Mouse (Mus musculus): ENCODE measurements around the gene Timm13. TPM values are rescaled to one million over a fixed set of nuclear protein-coding genes. Genes with fewer than 3 reads are reported as not detected.

Timm13 gene
- 206 and 221 TPM in 2 replicates for polyA plus RNA-seq (2012; rRNA removed)

GRCm38 (mm10) chr10:80900318-80901247, at the start of gene Timm13:
TSS of gene Timm13 (minus strand) at chr10:80900969.

GRCm38 (mm10) chr10:80929299-80930226, 28.8 kb upstream of the Timm13 start, which contains the start of gene Gadd45b:
TSS of gene Gadd45b (plus strand) at chr10:80930073.

GRCm38 (mm10) chr10:80917779-80918434, 17.1 kb upstream of the Timm13 start, which contains the start of gene Lmnb2:
TSS of gene Lmnb2 (minus strand) at chr10:80918245.

GRCm38 (mm10) chr10:80871581-80871980, 29.2 kb downstream of the Timm13 start, which contains the start of gene Tmprss9:
TSS of gene Tmprss9 (plus strand) at chr10:80871848.

GRCm38 (mm10) chr10:80854913-80855748, 45.6 kb downstream of the Timm13 start, which contains the start of the genes Lsm7 and Sppl2b:
TSS of gene Lsm7 (minus strand) at chr10:80855209.
TSS of gene Sppl2b (plus strand) at chr10:80855275.

Other genes starting within 250 kb of the Timm13 start
- 67.4 and 77.7 TPM in 2 replicates for gene Btbd2, start 243.9 kb downstream of the Timm13 start, polyA plus RNA-seq (2012; rRNA removed)
- 72.1 and 74.4 TPM in 2 replicates for gene Mknk2, start 222.9 kb downstream of the Timm13 start, polyA plus RNA-seq (2012; rRNA removed)
- gene Mob3a, start 199.0 kb downstream of the Timm13 start, polyA plus RNA-seq (2012; rRNA removed) = 33.3 and 34.2 TPM in 2 replicates
- gene Izumo4, start 198.8 kb downstream of the Timm13 start, polyA plus RNA-seq (2012; rRNA removed) = 82.4 and 83.5 TPM in 2 replicates
- gene Ap3d1, start 158.7 kb downstream of the Timm13 start, polyA plus RNA-seq (2012; rRNA removed) = 155 and 167 TPM in 2 replicates
- gene Dot1l, start 145.8 kb downstream of the Timm13 start, polyA plus RNA-seq (2012; rRNA removed) = 28.5 and 36.1 TPM in 2 replicates
- 60.0 and 71.0 TPM in 2 replicates for gene Sf3a2, start 102.8 kb downstream of the Timm13 start, polyA plus RNA-seq (2012; rRNA removed)
- gene Plekhj1, start 102.3 kb downstream of the Timm13 start, polyA plus RNA-seq (2012; rRNA removed) = 107 TPM in 2 replicates
- gene Amh, start 95.7 kb downstream of the Timm13 start, polyA plus RNA-seq (2012; rRNA removed) = 1.5 and 1.9 TPM in 2 replicates
- 0.63 and 2.8 TPM in 2 replicates for gene Jsrp1, start 87.5 kb downstream of the Timm13 start, polyA plus RNA-seq (2012; rRNA removed)
- 634 and 715 TPM in 2 replicates for gene Oaz1, start 74.3 kb downstream of the Timm13 start, polyA plus RNA-seq (2012; rRNA removed)
- 14.4 and 14.9 TPM in 2 replicates for gene Lingo3, start 56.9 kb downstream of the Timm13 start, polyA plus RNA-seq (2012; rRNA removed)
- 352 and 380 TPM in 2 replicates for gene Lsm7, start 45.8 kb downstream of the Timm13 start, polyA plus RNA-seq (2012; rRNA removed)
- gene Sppl2b, start 45.7 kb downstream of the Timm13 start, polyA plus RNA-seq (2012; rRNA removed) = 111 and 118 TPM in 2 replicates
- 0.26 and 0.32 TPM in 2 replicates for gene Tmprss9, start 29.1 kb downstream of the Timm13 start, polyA plus RNA-seq (2012; rRNA removed)
- 54.5 and 57.9 TPM in 2 replicates for gene Lmnb2, start 17.3 kb upstream of the Timm13 start, polyA plus RNA-seq (2012; rRNA removed)
- gene Gadd45b, start 29.1 kb upstream of the Timm13 start, polyA plus RNA-seq (2012; rRNA removed) = 8.2 and 10.9 TPM in 2 replicates
- 37.5 and 53.7 TPM in 2 replicates for gene Gng7, start 114.0 kb upstream of the Timm13 start, polyA plus RNA-seq (2012; rRNA removed)
- gene Diras1, start 124.7 kb upstream of the Timm13 start, polyA plus RNA-seq (2012; rRNA removed) = 63.0 and 72.2 TPM in 2 replicates
- 68.4 and 75.8 TPM in 2 replicates for gene Slc39a3, start 136.5 kb upstream of the Timm13 start, polyA plus RNA-seq (2012; rRNA removed)
- gene Sgta, start 159.2 kb upstream of the Timm13 start, polyA plus RNA-seq (2012; rRNA removed) = 265 and 268 TPM in 2 replicates
- 75.2 and 75.3 TPM in 2 replicates for gene Thop1, start 169.1 kb upstream of the Timm13 start, polyA plus RNA-seq (2012; rRNA removed)
- gene Creb3l3, start 197.9 kb upstream of the Timm13 start, polyA plus RNA-seq (2012; rRNA removed) = 0.40 and 0.48 TPM in 2 replicates
- gene Map2k2, start 204.9 kb upstream of the Timm13 start, polyA plus RNA-seq (2012; rRNA removed) = 179 and 183 TPM in 2 replicates
- 8.3 and 9.9 TPM in 2 replicates for gene Zbtb7a, start 234.3 kb upstream of the Timm13 start, polyA plus RNA-seq (2012; rRNA removed)

Measured in central nervous system, embryonic 18 days (tissue).